Mouse (Mus musculus): Measurements from ENCODE around the gene Dgkh.

GRCm38 (mm10) chr14:78761064-78761463 lies 28.5 kb upstream of the Dgkh start:
- TF ChIP-seq CTCF (IDR thresholded peaks at IDR 0.05) = no peak
- no peak for TF ChIP-seq EP300 (IDR thresholded peaks at IDR 0.05)

Data from lung, postnatal 0 days (tissue).